Mouse (Mus musculus) brain, adult 2 months (tissue): ENCODE data around the gene Olfr1082.
"Not testable (repeated sequence)": the region's sequence is repeated elsewhere in the genome, so short reads cannot be mapped to it uniquely, and the experiment has no call there.

Source experiments
- DNase-seq: peaks from one replicate; pipeline ENCODE4 v3.0.0; 2011; ENCODE audit warnings: low read depth, low spot score

Olfr1082 gene

DNA sequence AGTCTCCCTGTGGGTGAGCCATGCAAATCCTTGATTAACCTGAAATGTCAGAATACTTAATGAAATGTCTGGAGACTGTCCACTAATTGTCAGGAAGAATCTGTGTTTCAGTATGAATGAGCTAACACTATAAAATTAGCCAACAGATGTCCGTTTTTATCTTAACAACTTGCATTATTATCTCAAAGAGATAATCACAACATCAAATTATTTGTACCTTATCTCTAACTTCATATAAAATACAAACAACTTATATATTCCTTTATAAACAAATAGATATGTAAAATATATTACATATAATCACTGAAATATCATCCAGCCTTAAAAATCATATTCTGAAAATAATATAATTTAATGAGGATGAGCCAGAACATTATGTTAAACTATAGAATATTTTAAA is at the start of gene Olfr1082:
Gene Olfr1082, minus strand, starts transcription at position 101 of the 400 bp plus-strand sequence.
- DNase-seq, result not testable (repeated sequence)

- not testable (repeated sequence) for DNase-seq
Observed at GRCm38 (mm10) chr2:86639625-86640024, 40.9 kb upstream of the Olfr1082 start, which contains the start of gene Olfr1084. TSS of gene Olfr1084 (minus strand) at chr2:86639725.

- not testable (repeated sequence) for DNase-seq
Observed at GRCm38 (mm10) chr2:86558135-86558534, 40.6 kb downstream of the Olfr1082 start, which contains the start of gene Olfr1080. TSS of gene Olfr1080 (minus strand) at chr2:86558235.
